Mouse (Mus musculus) brain, embryonic 14.5 days (tissue): ENCODE results near the gene Vim.

Experiments used
- CTCF ChIP-seq: fragments of 200-500 bp; IDR thresholded peaks from 2 replicates; pipeline ENCODE4 v1.5.1; 2012; ENCODE audit warnings: inconsistent platforms, mild to moderate bottlenecking, moderate library complexity, borderline replicate concordance; ENCODE audit not compliant: insufficient read depth, insufficient read length; ENCODE audit errors: extremely low read depth
- POLR2A ChIP-seq: fragments of 200-500 bp; IDR thresholded peaks from 2 replicates; pipeline ENCODE4 v1.6.1; 2012; ENCODE audit warnings: mild to moderate bottlenecking, inconsistent platforms, borderline replicate concordance; ENCODE audit not compliant: poor library complexity, insufficient read depth, insufficient read length, severe bottlenecking; ENCODE audit errors: extremely low read depth

DNA sequence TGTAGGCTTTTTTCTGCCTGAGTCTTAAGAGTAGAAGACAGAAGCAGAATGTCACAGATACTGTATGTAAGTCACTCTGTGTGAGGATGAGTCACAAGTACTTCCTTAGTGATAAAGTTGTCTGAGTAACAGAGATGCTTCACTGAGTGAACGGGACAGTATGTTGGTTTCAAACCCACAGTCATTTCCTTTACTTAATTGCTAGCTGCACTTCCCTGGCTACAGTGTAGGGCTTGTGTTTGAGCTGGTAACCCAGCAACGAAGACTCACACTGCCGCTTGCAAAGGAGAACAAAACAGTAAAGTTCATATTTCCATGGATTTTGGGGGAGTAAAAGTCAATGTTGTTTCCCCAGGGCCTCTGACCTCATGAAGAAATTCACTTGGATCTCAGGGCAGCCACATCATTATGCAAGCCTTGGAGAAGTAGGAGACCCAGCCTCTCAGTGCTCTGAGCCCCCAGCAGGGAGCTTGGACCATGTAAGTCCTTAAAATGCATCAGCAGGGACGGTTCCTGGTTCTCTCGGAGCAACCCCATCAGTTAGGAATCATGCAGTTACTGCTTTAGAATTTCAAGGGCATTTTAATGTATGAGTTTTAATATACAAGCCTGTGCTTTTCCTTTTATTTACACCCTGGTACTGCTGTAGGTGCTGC lies 15.0 kb upstream of the Vim start:
- TF ChIP-seq POLR2A: no peak
- no peak for TF ChIP-seq CTCF
